Mouse (Mus musculus) bone marrow macrophage, adult 2 months (primary cell): ENCODE data around the gene Ly6g6d. TPM values are rescaled to one million over a fixed set of nuclear protein-coding genes. Genes with fewer than 3 reads are reported as not detected.
A peak's percentile ranks its signal among the peaks of the same experiment; 100 is the strongest.
"Not testable (repeated sequence)": the region's sequence is repeated elsewhere in the genome, so short reads cannot be mapped to it uniquely, and the experiment has no call there.

ENCODE experiments used
- H3K27ac ChIP-seq: 2 replicates; pipeline ENCODE4 v1.5.1; 2012; ENCODE audit warnings: low read depth, low read length; ENCODE audit not compliant: insufficient read depth
- H3K4me1 ChIP-seq: 2 replicates; pipeline ENCODE4 v1.6.1; 2012; ENCODE audit warnings: low read length; ENCODE audit not compliant: control insufficient read depth, insufficient read depth
- H3K4me3 ChIP-seq: 2 replicates; pipeline ENCODE4 v1.5.1; 2012; ENCODE audit warnings: mild to moderate bottlenecking, low read length, moderate library complexity; ENCODE audit not compliant: insufficient read depth
- CTCF ChIP-seq: IDR thresholded peaks from 2 replicates; pipeline ENCODE4 v1.5.1; 2012; ENCODE audit warnings: low read depth, mild to moderate bottlenecking, low read length, moderate library complexity
- POLR2A ChIP-seq: IDR thresholded peaks from 2 replicates; pipeline ENCODE4 v1.6.1; 2012; ENCODE audit warnings: mild to moderate bottlenecking, low read depth, low read length, borderline replicate concordance
- polyA plus RNA-seq: library from polyadenylated mRNA; stranded (reverse); fragments of >200 nt; gene quantifications from 2 replicates; pipeline ENCODE4 v1.2.4, GENCODE M21; 2012; ENCODE audit not compliant: missing spikeins, insufficient read depth, insufficient read length

Ly6g6d gene
- polyA plus RNA-seq, 1 experiment, result 1.0 TPM

DNA sequence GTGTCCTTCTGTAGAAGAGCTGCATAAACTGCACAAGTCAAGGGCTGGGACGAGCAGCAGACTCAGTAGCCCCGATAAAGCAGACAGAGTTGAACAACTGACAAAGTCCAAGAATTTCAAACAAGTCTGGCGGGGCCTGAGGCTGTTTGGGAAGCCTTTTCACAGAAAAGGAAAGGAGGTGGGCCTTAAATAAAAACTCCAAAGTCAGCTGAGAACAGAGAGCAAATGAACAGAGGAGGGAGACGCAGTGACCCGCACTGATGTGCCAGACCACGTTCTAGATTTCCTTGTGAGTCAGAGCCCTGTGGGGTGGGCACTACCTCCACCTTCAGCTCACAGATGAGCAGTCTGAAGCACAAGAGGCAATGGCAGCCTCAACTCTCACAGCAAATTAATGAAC is 43.0 kb downstream of the Ly6g6d start:
- TF ChIP-seq CTCF (no peak), POLR2A (no peak)
- no peak overlapping the region for H3K27ac ChIP-seq
- peaks cover 16% of the 10 kb centered on the region for H3K4me1 ChIP-seq
- no peak overlapping the region for H3K4me3 ChIP-seq

DNA sequence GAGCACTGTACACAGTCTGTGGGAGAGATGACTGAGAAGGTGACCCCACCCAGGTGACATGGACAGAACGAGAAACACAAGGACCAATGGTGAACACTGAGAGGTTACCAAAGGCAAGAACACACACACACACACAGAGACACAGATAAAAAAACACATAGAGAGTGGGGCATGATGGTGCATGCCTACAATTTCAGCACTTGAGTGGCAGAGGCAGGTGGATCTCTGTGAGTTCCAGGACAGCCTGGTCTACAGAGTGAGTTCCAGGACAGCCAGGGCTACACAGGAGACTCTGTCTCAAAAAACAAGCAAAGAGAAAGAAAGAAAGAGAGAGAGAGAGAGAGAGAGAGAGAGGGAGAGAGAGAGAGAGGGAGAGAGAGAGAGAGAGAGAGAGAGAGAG is 44.2 kb downstream of the Ly6g6d start:
- not testable (repeated sequence) for H3K4me3 ChIP-seq, H3K27ac ChIP-seq
- peaks cover 16% of the 10 kb centered on the region for H3K4me1 ChIP-seq

DNA sequence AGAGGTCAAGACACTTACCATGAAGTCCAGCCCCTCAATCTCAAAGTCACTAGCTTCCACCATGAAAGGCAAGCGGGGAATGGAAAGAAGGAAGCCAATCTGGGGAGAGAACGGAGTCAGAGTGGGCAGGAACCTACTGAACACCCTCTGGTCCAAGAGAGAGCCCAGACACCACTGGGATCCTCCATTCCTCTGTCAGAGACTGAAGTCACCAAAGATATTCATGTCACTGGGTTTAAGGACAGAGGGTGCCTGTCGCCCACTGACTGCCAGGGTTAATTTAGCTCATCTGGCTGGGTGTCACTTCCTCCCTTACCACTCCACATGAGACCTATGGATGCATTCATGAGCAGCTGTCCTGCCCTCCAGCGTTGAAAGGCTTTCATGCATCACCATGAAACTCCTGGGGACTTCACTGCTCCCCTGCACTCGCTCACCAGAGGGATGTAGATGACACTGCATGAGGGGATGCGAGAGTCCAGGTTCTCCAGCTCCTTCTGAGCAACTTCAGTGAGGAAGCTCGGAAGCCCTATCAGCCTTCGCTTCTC is 45.5 kb downstream of the Ly6g6d start:
- Histone ChIP-seq H3K4me3 (no peak overlapping the region), H3K4me1 (peaks cover 16% of the 10 kb centered on the region), H3K27ac (no peak overlapping the region)
- TF ChIP-seq CTCF, result 0 out of 2 replicates have a peak, but pooled peaks have one; percentile 8
- TF ChIP-seq POLR2A, result no peak

DNA sequence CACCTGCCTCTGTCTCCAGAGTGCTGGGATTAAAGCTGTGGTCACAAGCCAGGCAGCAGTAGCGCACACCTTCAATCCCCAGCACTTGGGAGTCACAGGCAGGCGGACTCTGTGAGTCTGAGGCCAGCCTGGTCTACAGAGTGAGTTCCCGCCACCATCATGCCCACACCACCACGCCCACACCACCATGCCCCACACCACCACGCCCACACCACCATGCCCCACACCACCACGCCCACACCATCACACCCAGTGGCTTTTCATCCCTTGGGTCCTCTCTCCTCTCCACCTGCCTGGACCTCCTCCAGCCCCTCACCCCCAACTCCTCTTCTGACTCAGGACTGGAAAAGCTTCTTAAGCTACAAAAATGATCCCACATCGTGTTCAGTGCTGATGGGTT is 46.0 kb downstream of the Ly6g6d start:
- no peak for TF ChIP-seq POLR2A
- TF ChIP-seq CTCF, result no peak
- Histone ChIP-seq H3K27ac (no peak overlapping the region), H3K4me3 (no peak overlapping the region), H3K4me1 (peaks cover 16% of the 10 kb centered on the region)

DNA sequence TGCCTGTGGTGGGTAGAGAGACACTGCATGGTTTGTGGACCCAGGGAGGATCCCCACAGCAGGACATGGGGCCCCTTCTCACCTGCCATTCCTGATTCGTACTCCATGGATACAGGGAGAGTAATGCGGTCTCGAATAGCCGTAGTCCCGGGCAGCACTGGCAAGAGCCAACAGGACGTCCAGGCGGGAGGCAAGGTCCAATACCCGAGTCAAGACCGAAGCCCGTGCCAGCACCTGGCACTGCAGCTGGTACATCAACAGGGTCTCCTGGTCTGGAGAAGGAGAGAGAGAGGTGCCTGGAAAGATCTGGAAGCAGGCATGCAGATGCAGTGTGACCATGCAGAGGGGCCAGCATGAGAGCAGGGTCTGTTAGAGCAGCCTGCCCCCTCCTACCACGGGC is 46.6 kb downstream of the Ly6g6d start:
- TF ChIP-seq CTCF, result no peak
- TF ChIP-seq POLR2A, result no peak

DNA sequence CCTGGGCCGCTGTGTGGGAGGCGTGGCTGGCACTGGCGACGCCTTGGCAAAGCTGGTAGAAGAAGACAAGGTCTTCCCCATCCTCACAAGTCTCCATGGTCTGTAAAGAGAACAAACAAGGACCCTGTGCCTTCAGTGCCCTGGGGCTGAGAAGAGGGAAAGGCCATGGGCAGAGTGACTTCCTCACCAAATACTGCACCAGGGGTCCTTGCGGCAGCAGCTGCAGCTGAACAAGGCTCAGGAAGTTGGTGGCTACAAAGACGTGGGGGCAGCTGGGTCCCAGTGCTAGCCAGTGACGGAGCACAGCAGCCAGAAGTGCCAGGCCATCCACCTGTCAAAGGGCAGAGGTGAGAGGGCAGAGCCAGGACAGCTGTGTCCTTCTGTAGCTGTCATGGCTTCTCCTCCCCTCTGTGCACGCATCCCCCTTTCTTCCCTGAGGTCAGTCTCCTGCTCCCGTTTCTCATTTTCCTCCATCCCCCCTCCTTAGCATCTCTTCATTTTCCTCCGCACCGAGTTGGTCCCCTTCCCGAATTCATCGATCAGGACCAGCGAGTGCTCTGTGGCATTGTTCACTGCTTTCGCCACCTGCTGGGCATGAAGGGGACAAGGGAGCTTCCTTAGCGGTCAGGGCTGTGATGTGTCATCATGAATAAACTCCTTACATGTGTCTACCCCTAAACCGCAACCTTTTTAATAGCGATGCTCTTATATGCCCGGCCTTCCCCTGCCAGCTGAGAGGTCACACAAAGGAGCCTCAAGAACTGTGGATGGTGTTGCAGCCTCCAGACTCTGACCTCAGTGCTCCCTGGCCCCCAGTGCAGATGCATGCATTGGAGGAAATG is 48.0 kb downstream of the Ly6g6d start:
- TF ChIP-seq POLR2A (no peak), CTCF (no peak)
- no peak overlapping the region for H3K27ac ChIP-seq
- H3K4me1 ChIP-seq, result peaks cover 17% of the 10 kb centered on the region
- no peak overlapping the region for H3K4me3 ChIP-seq

More for the DNA sequence above, 46.6 kb downstream of the Ly6g6d start:
- H3K4me1 ChIP-seq, result peaks cover 16% of the 10 kb centered on the region
- no peak overlapping the region for H3K4me3 ChIP-seq
- no peak overlapping the region for H3K27ac ChIP-seq

DNA sequence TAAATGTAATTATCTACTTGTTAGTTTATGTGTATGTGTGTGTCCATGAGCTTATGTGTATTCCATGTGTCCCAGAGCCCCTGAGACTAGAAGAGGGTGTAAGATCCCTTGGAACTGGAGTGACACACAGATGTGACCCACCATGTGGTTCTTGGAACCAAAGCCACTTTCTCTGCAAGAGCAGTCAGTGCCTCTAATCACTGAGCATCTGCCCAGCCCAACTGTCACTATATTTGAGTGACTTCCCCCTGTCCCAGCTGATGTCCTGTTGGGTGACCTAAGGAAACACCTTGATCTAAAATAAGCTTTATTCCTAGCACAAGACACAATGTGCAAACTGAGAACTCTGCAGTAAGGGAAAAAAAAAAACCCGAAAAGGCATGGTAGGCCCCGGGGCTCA is 49.5 kb downstream of the Ly6g6d start:
- Histone ChIP-seq H3K4me3 (no peak overlapping the region), H3K4me1 (peaks cover 29% of the 10 kb centered on the region), H3K27ac (no peak overlapping the region)
- TF ChIP-seq POLR2A (no peak), CTCF (no peak)

DNA sequence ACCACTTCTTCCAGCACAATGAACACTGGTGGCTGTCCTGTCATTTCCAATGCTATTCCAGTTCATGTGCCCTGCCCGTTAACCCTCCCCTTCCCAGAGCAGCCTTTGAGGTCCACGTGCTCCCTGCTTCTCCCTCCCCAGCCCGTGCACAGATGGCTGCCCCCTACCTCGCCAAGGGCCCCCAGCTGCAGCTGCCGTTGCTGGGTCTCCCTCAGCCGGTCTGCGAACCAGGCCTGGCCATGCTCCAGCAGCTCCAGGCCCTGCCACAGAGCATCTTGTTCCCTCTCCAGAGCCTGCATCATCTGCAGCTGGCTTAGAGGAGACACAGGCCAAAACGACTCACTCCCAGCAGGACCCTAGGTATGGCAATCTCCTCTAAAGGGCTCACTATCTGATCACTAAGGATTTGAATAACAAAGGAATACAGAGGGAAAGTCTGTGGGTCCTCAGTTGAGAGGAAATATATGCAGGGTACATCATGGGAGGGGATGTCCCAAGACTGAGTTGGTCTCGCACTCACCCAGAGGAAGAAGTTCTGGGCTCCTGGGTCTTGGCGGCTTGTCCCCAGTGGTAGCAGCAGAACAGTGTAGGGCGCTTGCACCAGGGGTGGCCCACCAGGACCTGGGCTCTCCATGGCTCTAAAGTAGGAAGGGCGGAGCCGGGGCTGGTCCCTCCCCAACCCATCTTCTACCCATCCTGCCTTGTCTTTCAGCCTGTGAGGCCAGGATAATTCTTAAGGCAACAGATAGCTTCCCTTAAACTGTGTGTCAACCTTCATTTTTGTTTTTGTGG is 50.4 kb downstream of the Ly6g6d start, which contains the start of gene Sapcd1:
Gene Sapcd1, minus strand, starts transcription at position 740 of the 792 bp plus-strand sequence.
- no peak within 1 kb of the TSS for H3K4me3 ChIP-seq
- peaks cover 29% of the 10 kb centered on the region for H3K4me1 ChIP-seq
- no peak for TF ChIP-seq POLR2A
- TF ChIP-seq CTCF, result no peak
- H3K27ac ChIP-seq, result no peak within 1 kb of the TSS

DNA sequence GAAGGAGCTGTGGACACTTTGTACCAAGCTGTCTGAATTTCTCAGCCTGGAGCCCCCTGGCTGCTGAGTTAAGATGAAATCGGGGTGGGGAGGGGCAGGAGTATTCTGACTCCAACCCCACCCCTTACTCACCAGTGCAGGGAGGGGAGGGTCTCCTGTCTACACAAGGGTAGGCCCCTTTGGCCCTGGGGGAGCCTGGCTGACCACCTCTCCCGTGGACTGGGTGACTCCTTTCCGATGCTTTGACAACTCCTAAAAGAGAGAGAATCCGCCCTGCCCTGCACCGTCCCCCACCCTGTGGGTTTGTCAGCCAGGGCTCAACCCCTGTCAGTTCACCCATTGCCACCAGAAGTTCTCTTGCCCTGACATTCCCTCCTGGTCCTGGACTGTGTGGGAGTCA is 51.7 kb downstream of the Ly6g6d start:
- TF ChIP-seq CTCF (no peak), POLR2A (no peak)
- H3K27ac ChIP-seq, result no peak overlapping the region
- H3K4me1 ChIP-seq, result peaks cover 29% of the 10 kb centered on the region
- no peak overlapping the region for H3K4me3 ChIP-seq
